Mouse (Mus musculus): ENCODE data around the gene Cnmd.

Gene Cnmd

DNA sequence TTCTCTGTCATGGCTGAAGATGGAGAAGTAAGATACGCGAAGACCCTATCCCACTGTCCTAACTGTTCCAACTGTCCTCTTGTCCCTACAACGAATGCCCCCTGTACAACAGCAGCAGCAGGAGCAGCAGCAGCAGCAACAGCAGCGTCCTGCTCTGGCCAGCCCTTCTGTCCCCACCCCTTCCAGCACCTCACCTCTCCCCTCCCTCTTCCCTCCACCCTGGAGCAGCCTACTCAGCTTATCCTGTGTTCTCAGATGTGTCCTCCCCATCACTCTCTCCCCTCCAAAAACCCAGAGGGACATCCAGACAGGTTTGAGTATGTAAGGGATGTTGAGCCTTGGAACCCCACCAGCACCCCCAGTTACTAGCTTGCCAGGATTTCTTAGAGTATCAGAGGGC lies at the start of gene Cnmd:
Gene Cnmd, minus strand, starts transcription at position 170 of the 400 bp plus-strand sequence.
- no peak for DNase-seq

- DNase-seq: no peak
Measured at GRCm38 (mm10) chr14:79711301-79711700, 49.3 kb upstream of the Cnmd start.

DNA sequence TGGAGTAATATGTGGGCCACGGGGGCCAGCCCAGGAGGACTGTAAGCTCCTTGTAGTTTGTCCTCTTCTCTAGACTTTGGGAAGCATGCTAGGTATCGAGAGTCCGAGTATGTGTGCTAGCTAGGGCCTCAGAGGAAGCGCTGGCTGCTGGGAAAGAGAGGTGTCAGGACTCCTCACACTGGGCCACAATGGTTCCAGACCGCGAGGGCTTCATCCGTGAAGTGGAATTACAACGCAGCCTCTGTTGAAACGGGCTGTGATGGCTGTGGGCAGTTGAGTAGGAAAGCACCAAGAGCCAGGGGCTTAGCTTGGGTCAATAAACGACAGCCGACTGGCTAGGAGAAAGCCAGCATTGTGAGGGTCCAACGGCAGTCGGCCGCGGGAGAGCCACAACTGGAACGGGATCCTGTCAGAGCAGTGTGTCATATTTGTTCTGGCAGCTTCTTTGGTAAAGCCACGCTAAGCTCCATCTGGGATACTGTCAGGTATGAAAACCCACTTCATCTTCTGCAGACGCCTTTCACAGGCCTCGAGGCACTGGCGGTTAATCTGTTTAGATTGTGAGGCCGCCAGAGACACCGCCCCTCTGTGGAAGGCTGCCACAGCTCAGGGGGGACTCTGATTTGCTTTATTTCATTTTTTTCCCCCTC lies 41.7 kb upstream of the Cnmd start:
- DNase-seq: no peak

GRCm38 (mm10) chr14:79701606-79702005 lies 39.6 kb upstream of the Cnmd start:
- DNase-seq: no peak

DNA sequence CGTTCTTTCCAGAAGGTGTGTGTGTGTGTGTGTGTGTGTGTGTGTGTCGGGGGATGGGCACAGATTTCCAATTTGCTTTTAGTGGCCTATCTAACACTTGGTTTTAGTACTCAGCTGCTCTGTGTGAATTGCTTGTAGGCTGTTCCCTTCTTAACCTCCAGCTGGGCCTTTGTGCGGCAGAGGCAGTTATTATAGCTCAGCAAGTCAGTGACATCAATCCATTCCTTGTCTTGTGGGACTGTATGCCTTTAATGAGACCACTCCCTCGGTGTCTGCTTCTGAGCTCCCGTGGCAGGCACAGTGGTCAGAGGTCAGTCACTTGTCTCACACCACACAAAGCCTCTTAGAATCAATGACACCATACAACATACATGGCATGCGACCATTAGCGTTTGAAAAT lies 39.1 kb upstream of the Cnmd start:
- no peak for DNase-seq

DNA sequence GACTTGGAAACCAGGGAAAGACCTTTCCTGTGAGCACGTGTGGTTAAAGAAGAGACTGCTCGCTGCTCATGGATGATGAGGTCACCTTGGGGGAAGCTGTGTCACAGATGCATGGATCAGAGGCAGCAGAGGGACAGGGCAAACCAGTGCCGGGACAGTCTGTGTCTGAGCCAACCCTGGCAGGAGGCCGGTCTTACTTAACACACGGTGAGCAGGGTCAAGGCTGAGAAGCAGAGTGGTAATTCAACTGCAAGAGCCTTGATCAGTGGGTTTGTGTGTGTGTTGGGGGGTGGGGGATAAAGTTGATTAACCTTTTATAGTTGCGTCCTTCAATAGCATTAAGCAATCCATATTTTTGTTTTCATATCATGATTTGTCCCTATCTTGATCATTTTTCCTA lies 37.4 kb upstream of the Cnmd start:
- no peak for DNase-seq

DNA sequence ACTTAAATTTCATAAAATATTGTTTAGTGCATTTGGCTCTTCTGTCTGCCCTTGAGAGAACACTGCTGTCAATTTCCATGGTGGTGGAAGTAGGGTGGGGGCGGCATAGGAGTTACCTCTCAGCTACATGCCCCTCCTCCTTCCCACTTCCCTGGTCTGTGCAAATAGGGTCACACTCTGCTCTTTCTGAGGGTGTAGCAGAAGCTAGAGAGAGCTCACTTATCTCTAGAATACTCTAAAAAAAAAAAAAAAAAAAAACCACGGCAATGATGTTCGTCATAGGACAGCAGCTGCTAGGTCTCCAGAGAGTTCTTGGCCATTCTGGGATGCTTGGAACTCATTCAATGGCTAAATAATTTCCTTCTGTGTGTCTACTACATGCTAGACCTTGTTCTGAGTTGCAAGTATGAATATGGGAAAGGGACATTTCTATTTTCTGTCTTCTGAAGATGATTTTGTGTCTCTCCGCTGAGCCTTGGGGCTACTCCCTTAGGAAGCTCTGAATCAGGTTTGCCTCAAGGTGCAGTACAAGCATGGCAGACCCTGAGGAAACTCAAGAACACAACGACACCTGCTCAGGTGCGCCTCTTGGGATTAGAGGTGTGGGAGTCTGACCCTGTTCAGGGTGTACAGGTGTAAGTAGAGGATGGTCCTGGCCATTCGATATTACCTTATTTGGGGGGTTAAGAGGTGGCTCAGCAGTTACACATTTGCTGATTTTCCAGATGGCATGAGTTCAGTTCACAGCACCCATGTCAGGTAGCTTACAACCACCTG lies 28.3 kb upstream of the Cnmd start:
- no peak for DNase-seq

- DNase-seq: no peak
Measured at GRCm38 (mm10) chr14:79680652-79681051, 18.7 kb upstream of the Cnmd start.

DNA sequence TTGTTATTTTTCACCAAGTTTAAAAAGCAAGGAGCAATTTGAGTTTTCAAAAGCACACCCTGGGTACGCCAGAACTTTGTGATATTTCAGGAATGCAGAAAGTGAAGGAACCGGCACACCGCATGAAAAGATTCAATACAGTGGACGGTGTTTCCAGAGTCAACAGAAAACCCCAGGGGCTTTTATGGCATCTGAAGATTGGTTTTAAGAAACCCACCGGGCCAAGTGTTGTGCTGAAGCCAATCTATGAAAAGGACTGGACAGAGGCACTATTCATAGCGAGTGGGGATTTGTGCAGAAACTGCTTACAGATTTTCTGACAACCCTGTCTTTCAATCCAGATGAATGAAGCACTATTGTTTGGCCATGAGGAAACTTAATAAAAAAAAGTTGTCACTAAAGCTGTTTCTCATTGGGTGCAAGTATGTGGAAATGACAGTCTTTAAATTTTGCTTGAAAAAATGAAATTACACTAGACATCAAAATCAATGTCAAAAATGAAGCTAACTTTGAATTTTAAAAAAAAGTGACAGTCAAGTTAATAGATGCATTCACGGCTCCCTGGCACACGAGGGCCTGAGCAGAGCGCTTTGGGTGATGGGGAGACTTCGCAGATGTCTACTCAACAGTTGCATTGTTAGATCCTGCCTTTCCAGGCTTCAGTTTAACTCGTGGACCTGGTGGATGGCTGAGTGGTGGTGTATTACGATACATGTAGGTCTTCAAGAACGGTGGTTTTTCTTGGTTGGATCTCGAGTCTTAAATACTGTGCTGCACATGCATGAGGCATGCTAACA lies 16.1 kb upstream of the Cnmd start:
- no peak for DNase-seq

DNA sequence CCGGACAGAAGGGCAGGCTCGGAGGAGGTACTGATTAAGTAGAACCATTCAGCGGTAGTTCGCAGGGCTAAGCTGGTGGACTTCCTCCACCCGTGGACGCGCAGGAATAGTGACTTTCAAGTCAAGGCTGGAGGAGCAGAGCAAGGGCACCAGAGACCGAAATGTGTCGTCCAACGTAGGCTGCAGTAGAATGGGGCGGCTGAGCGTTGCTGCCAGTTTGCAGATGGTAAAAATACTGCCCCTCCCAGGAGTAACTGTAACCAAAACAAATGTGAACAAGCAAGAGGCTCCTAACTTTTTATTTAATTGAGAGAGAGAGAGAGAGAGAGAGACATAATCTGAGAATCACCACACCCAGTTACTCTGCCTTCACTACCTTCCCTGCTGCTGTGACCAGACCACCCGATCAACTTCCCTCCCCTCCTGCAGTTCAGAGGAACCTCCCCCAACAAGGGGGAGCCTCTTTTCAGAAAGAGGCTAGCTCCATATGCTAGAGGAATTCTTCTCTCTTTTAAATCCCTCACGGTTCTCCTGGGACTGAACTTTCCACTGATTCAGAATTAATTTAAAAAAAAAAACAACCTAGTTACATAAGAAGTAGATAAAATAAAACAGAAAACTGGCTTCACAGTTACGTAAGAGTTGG lies 15.3 kb upstream of the Cnmd start:
- no peak for DNase-seq

GRCm38 (mm10) chr14:79673083-79674013 lies 11.4 kb upstream of the Cnmd start:
- DNase-seq: no peak

GRCm38 (mm10) chr14:79672567-79672966 lies 10.6 kb upstream of the Cnmd start:
- no peak for DNase-seq

GRCm38 (mm10) chr14:79671008-79671407 lies 9.0 kb upstream of the Cnmd start:
- no peak for DNase-seq

DNA sequence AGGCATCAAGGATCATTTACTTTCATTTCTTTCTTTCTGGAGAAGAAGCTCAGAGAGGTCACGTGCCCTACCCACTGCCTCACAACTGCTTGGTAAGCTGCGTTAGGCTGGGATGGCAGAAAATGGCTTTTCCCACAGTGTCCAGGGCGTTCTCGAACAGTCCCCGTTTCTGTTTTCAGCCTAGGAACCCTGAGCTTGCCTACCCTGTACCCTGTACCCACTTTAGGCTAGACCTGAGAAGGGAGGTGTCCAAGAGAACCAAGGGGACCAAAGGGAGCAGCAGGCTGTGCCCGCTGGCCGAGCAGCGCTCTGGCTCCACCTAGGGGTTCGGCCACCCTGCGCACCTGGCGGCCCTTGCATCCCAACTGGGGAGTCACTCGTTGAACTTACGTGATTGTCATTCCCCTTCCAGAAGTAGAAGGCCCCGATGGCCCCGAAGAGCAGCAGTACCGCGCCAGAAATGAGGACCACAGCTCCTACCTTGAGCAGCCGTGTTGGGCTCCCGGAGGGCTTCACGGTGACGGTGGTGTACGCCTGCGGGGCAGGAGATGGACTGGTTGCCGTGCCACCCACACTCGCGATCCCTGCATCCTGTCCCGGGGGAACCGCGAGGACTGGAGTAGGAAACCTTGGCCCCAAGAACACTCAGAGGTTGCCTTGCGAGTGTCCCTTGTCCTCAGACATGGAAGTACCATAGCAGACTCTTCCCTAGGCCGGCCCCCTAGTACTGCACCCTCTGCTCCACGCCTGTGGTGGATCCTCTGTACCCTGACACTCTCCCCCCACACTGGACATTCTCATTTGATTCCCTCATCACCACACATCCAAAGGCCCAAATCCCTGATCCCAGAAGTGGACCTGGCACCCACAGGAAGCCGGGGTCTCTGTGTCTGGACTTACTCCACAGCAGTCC lies 709 bp downstream of the Cnmd start:
- peak; percentile 71 for DNase-seq

DNA sequence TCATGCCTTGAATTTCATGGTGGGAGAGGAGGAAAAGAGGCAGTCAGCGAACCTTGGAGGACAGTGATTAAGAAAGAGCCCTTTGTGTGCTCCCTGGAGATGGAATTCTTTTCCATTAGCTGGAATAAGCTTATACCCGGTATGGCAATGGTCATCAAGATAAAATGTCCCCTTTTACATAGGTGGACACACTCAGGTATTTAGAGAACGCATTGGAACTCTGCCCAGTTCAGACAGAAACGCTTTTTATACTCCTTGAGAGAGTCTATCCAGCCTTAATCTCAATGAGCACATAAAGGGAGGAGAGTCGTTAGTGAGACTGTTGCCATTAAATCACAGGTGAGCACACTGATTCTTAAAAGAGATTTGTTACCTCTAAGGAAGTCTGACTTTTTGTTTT lies 1.5 kb downstream of the Cnmd start:
- no peak for DNase-seq

DNA sequence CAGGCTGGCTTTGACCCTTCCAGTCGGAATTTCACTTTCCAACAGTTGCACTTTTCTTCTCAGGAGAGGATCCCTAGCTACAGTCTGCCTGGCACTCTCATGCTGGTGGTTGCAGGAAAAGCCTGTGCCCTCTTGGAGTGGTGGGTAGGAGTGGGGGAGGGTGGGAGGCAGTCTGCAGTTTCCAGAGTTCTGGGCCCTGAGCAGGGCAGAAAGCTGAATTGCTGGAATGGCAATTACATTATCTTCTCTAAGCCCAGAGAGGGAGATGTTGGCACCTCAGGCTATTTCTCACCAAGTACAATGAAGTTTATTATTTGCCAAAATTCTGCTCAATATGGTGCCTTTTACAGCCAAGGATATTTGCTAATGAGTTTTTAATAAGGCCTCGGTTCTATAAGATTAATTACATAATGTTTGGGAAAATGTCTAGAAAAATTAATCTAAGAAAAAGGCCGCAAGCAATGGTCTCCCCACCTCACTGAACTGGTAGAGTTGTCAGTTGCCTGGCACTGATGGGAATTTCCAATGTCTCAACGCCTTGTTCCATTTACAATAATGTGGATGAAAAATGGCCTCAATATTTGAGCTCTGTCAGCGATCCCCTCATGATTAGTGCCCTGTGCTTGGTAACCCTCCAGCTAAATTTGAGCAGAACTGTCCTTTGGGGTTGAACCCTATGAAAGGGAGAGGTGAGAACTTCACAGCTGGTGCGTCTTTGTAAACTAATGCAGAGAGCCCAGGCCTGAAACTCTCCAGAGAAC lies 3.0 kb downstream of the Cnmd start:
- DNase-seq: no peak

- DNase-seq: no peak
Measured at GRCm38 (mm10) chr14:79658286-79658685, 3.7 kb downstream of the Cnmd start.

DNA sequence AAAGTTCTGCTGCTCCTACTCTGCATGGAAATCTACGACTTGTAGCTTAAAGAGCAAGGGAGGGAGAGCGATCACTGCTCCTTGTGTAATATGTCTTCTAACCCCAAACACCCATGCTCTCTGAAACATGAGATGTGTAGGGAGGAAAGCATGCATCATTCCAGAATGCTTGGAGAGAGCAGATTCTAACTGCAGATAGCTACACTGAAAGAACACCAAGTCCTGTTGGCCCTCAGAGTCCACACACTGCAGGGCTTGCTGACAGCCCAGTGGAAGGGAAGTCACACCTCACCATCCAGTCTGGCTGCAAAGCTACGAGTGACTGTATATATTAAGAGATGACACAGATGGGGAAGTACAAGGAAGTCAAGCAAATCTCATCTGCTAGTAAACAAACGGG lies 9.3 kb downstream of the Cnmd start:
- no peak for DNase-seq

- no peak for DNase-seq
Measured at GRCm38 (mm10) chr14:79649680-79650079, 12.3 kb downstream of the Cnmd start.

DNA sequence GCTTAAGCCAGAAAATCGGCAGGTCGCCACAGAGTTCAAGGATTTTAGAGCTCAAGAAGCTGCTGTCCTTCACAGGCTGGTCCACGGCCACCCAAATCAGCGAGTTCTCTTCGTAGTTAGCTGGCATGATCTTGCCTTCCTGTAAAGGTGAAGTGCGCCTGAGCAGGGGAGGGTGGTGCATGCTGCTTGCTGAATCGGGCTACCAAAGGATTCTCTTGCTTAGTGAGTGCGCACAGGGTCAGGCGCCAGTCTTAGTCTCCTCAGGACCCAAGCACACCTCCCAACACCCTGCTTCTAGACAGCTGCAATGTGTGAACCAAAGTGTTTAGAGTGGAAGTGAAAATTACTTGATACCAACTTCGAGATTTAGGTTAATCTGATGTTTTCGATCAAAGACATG lies 16.6 kb downstream of the Cnmd start:
- DNase-seq: no peak

All from kidney, adult 9 months (tissue).